Mouse (Mus musculus) MEL (cell line): ENCODE measurements around the gene Fxyd7. TPM values are rescaled to one million over a fixed set of nuclear protein-coding genes. Genes with fewer than 3 reads are reported as not detected.
A peak's percentile ranks its signal among the peaks of the same experiment; 100 is the strongest.

ENCODE experiments used
- DNase-seq: peaks from one replicate; pipeline ENCODE4 v3.0.0; 2011; ENCODE audit warnings: low read depth, low spot score
- H3K27ac ChIP-seq: 2 replicates; pipeline ENCODE4 v1.5.1; 2012; ENCODE audit warnings: low read depth, mild to moderate bottlenecking, control low read depth, low read length, moderate library complexity; ENCODE audit not compliant: control insufficient read depth
- H3K27me3 ChIP-seq, 2 experiments: fragments of 150-350 bp in 1 of 2; sonication (generic) in 1 of 2; 2 replicates each; pipeline ENCODE4 v1.6.1; 2012; ENCODE audit warnings: low read length in 2 of 2, mild to moderate bottlenecking in 2 of 2, improper control_type of control experiment in 1 of 2, moderate library complexity in 1 of 2; ENCODE audit not compliant: insufficient read depth in 2 of 2, control insufficient read depth in 1 of 2
- H3K36me3 ChIP-seq, 2 experiments: 2 replicates each; pipeline ENCODE4 v1.6.1; 2012 to 2014; ENCODE audit warnings: low read length in 2 of 2, improper control_type of control experiment in 1 of 2, inconsistent platforms in 1 of 2, mild to moderate bottlenecking in 1 of 2; ENCODE audit not compliant: insufficient read depth in 2 of 2, control insufficient read depth in 1 of 2
- H3K4me1 ChIP-seq, 2 experiments: fragments of 150-350 bp in 1 of 2; sonication (generic) in 1 of 2; 2 replicates each; pipeline ENCODE4 v1.6.1; 2012; ENCODE audit warnings: low read length in 2 of 2, improper control_type of control experiment in 1 of 2, mild to moderate bottlenecking in 1 of 2; ENCODE audit not compliant: insufficient read depth in 2 of 2, control insufficient read depth in 1 of 2
- H3K4me3 ChIP-seq, 2 experiments: fragments of 150-350 bp in 1 of 2; sonication (generic) in 1 of 2; 2 replicates each; pipeline ENCODE4 v1.5.1; 2012; ENCODE audit warnings: low read depth in 2 of 2, low read length in 2 of 2, mild to moderate bottlenecking in 2 of 2, moderate library complexity in 2 of 2, control low read depth in 1 of 2, improper control_type of control experiment in 1 of 2; ENCODE audit not compliant: control insufficient read depth in 1 of 2, insufficient read depth in 1 of 2
- H3K79me2 ChIP-seq: 2 replicates; pipeline ENCODE4 v1.6.1; 2012; ENCODE audit warnings: mild to moderate bottlenecking, low read length, moderate library complexity; ENCODE audit not compliant: control insufficient read depth, poor library complexity, insufficient read depth
- H3K9ac ChIP-seq: 2 replicates; pipeline ENCODE4 v1.6.1; 2012; ENCODE audit warnings: low read depth, mild to moderate bottlenecking, control low read depth, low read length, moderate library complexity; ENCODE audit not compliant: control insufficient read depth, poor library complexity, severe bottlenecking
- H3K9me3 ChIP-seq: fragments of 150-350 bp; sonication (generic); replicated peaks from 2 replicates; pipeline ENCODE4 v1.6.1; 2012; ENCODE audit warnings: mild to moderate bottlenecking, low read length, improper control_type of control experiment, moderate library complexity; ENCODE audit not compliant: insufficient read depth
- CTCF ChIP-seq, 3 experiments: IDR thresholded peaks in 2 of 3; conservative IDR thresholded peaks in 1 of 3; 2 replicates each; pipeline ENCODE4 v1.5.1; 2011 to 2012; ENCODE audit warnings: low read length in 3 of 3, low read depth in 2 of 3, mild to moderate bottlenecking in 2 of 3, improper control_type of control experiment in 1 of 3, inconsistent platforms in 1 of 3, mixed read lengths in 1 of 3, moderate library complexity in 1 of 3; ENCODE audit not compliant: control insufficient read depth in 1 of 3, insufficient read depth in 1 of 3, poor library complexity in 1 of 3, severe bottlenecking in 1 of 3
- JUND ChIP-seq: IDR thresholded peaks from 2 replicates; pipeline ENCODE4 v1.6.1; 2011; ENCODE audit warnings: low read depth, mild to moderate bottlenecking, improper control_type of control experiment, low read length
- MYB ChIP-seq: IDR thresholded peaks from 2 replicates; pipeline ENCODE4 v1.6.1; 2011; ENCODE audit warnings: mild to moderate bottlenecking, low read depth, low read length, improper control_type of control experiment
- POLR2AphosphoS2 ChIP-seq: IDR thresholded peaks from 2 replicates; pipeline ENCODE4 v1.6.1; 2011; ENCODE audit warnings: low read length, improper control_type of control experiment
- RAD21 ChIP-seq: IDR thresholded peaks from 2 replicates; pipeline ENCODE4 v1.6.1; 2011; ENCODE audit warnings: mild to moderate bottlenecking, low read depth, low read length, improper control_type of control experiment
- SIN3A ChIP-seq: IDR thresholded peaks from 2 replicates; pipeline ENCODE4 v1.6.1; 2012; ENCODE audit warnings: low read length, improper control_type of control experiment, inconsistent platforms
- SMC3 ChIP-seq: IDR thresholded peaks from 2 replicates; pipeline ENCODE4 v1.6.1; 2011; ENCODE audit warnings: low read depth, low read length, improper control_type of control experiment
- ZC3H11A ChIP-seq: IDR thresholded peaks from 2 replicates; pipeline ENCODE4 v1.6.1; 2012; ENCODE audit warnings: low read depth, mild to moderate bottlenecking, inconsistent platforms, low read length, improper control_type of control experiment
- polyA plus RNA-seq, 2 experiments: library from polyadenylated mRNA; stranded (reverse) in 1 of 2; unstranded in 1 of 2; fragments of >175 nt in 1 of 2; fragments of >200 nt in 1 of 2; gene quantifications; 2 replicates each; pipeline versions ENCODE4 v1.2.1 to v1.2.4; 2012; ENCODE audit warnings: low replicate concordance in 2 of 2, low read depth in 1 of 2; ENCODE audit not compliant: insufficient read length in 2 of 2, insufficient read depth in 1 of 2, missing spikeins in 1 of 2
- total RNA-seq: library from RNA; depleted of rRNA; stranded (reverse); fragments of 300-350 nt; gene quantifications from 2 replicates; pipeline ENCODE4 v1.2.3, GENCODE M21; 2012

Gene Fxyd7
- total and polyA plus RNA-seq, 3 experiments: 0.11 TPM; not detected in 2

DNA sequence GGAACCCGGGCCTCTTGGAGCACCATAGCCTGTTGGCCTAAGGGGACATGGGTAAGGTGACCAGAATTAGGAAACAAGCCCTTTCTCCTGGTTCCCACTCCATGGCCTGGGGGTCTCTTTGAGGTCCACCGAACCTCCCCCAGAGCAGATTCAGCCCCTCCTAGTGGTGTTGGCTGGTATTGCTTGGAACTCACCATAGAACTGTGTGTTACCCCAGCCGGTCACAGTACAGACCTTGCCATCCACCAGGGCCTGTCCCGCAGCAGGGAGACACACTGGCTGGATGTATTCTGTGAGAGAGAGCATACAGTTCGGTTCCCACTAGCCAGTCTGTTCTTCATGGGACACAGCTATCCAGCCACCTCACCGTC lies 48.3 kb upstream of the Fxyd7 start:
- Histone ChIP-seq H3K4me1 (0 out of 4 replicates have a peak, but pooled peaks cover 0 to 2% of the 10 kb centered on the region in 2 experiments), H3K27me3 (no peaks in the 10 kb centered on the region), H3K4me3 (no peak overlapping the region), H3K27ac (no peak overlapping the region), H3K79me2 (no peaks in the 10 kb centered on the region), H3K36me3 (no peaks in the 10 kb centered on the region), H3K9me3 (no peaks in the 10 kb centered on the region), H3K9ac (no peak overlapping the region)
- DNase-seq: no peak
- peak; percentile 16 to 33 (median 27); a peak in 5 of 6 replicates for TF ChIP-seq CTCF (IDR thresholded peaks at IDR 0.05 in 2 of 3, conservative IDR thresholded peaks at IDR 0.05 in 1 of 3; ENCODE audit: control insufficient read depth in 1 of 3, insufficient read depth in 1 of 3, low read depth in 2 of 3, low read length in 3 of 3, poor library complexity in 1 of 3, severe bottlenecking in 1 of 3)
- TF ChIP-seq JUND: no peak

DNA sequence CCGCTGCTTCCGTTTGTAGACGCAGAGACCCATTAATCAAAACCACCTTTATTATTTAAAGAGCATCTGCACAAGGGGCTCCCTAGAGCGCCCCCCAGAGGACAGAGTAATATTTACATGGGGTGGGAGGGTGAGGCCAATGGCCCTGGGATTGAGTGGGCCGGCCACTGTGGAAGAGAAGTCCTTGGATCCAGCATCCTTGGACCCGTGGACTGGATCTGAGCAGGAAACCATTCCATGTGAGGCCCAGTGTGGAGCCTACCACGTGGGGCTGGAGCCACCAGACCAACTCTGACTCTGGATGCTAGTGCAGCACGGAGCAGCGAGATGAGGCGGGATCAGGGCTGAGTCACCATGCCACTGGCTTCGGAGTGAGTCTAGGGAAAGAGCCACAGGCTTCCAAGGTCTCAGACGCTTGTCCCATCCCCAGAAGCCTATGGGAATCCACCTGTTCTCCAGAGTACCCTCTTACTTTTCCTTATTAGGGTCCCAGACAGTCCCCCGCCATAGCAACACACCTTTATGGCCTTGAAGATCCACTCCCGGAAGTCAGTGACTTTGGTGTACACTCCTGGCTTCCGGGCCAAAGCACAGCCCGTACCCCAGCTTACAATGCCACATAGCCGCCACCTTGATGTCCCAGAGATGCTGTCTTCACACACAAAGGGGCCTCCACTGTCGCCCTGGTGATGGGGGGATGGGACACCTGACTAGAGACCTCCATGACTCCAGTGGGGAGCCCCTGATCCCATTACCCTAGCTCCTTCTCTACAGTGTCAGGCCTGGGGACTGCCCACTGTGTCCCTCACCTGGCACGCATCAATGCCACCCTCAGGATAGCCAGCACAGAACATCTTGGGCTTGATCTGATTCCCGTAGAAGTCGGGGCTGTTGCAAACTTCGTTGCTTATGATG lies 47.7 kb upstream of the Fxyd7 start:
- Histone ChIP-seq H3K36me3 (no peaks in the 10 kb centered on the region), H3K4me1 (0 out of 4 replicates have a peak, but pooled peaks cover 0 to 2% of the 10 kb centered on the region in 2 experiments), H3K27me3 (no peaks in the 10 kb centered on the region), H3K27ac (no peak overlapping the region), H3K9me3 (no peaks in the 10 kb centered on the region), H3K79me2 (no peaks in the 10 kb centered on the region), H3K4me3 (no peak overlapping the region), H3K9ac (no peak overlapping the region)
- no peak for DNase-seq
- peak; percentile 12 to 36 (median 30); a peak in 5 of 6 replicates for TF ChIP-seq CTCF (IDR thresholded peaks at IDR 0.05 in 2 of 3, conservative IDR thresholded peaks at IDR 0.05 in 1 of 3; ENCODE audit: control insufficient read depth in 1 of 3, insufficient read depth in 1 of 3, low read depth in 2 of 3, low read length in 3 of 3, poor library complexity in 1 of 3, severe bottlenecking in 1 of 3)
- no peak for TF ChIP-seq MYB

DNA sequence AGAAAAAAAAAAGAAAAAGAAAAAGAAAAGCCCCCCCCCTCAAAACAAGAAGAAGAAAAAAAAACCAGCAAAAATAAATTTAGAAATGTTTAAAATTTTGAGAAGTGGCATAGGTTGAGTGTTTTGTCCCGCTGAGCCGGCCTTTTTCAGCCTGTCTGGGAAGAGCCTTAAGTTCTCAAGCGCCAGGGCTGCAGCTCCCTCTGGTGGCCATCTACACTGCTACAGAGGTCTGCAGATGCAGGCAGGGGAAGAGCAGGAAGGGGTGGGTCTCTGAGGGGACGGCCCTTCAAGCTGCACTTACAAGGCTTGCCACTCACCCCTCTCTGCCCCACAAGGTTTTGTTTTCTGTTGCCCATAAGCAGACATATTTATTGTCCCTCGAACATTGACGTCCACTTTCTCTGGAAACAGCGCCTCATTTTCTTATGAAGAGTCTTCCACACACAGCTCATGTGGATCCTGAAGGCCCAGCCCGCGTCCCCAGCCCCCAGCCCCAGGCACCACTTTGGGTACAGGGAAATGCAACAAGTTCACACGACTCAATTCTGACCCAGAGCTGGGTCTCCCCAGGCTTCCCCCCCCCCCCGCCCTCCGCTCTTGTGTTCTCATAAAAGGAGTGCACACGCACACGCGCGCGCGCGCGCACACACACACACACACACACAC lies 46.4 kb upstream of the Fxyd7 start:
- H3K4me3 ChIP-seq: no peak overlapping the region
- DNase-seq: peak; percentile 89
- no peak overlapping the region for H3K27ac ChIP-seq
- no peaks in the 10 kb centered on the region for H3K36me3 ChIP-seq
- H3K4me1 ChIP-seq: 0 out of 4 replicates have a peak, but pooled peaks cover 0 to 2% of the 10 kb centered on the region in 2 experiments
- H3K9me3 ChIP-seq: no peaks in the 10 kb centered on the region
- no peaks in the 10 kb centered on the region for H3K79me2 ChIP-seq
- TF ChIP-seq SMC3 (peak; percentile 81), RAD21 (peak; percentile 80), POLR2AphosphoS2 (no peak), ZC3H11A (peak; percentile 67), CTCF (IDR thresholded peaks at IDR 0.05 in 2 of 3, conservative IDR thresholded peaks at IDR 0.05 in 1 of 3; ENCODE audit: control insufficient read depth in 1 of 3, insufficient read depth in 1 of 3, low read depth in 2 of 3, low read length in 3 of 3, poor library complexity in 1 of 3, severe bottlenecking in 1 of 3) (peak; percentile 71 to 97 (median 93)), SIN3A (peak; percentile 36; the same call in 1 of the 2 replicates)
- H3K27me3 ChIP-seq: no peaks in the 10 kb centered on the region
- no peak overlapping the region for H3K9ac ChIP-seq
